Mouse (Mus musculus) liver, adult 10 weeks (tissue): ENCODE data around the gene Stra6. TPM values are rescaled to one million over a fixed set of nuclear protein-coding genes. Genes with fewer than 3 reads are reported as not detected.

ENCODE experiments used
- polyA plus RNA-seq: library from polyadenylated mRNA; stranded (reverse); fragments of 350-450 nt; fragmentation: Illumina TruSeq; extraction: RNeasy Lipid Tissue Mini Kit (QIAGEN cat#74804); gene quantifications from one replicate; pipeline ENCODE4 v1.2.3, GENCODE M21; 2014; ENCODE audit warnings: low read depth, low replicate concordance

The Stra6 gene
- not detected for polyA plus RNA-seq

DNA sequence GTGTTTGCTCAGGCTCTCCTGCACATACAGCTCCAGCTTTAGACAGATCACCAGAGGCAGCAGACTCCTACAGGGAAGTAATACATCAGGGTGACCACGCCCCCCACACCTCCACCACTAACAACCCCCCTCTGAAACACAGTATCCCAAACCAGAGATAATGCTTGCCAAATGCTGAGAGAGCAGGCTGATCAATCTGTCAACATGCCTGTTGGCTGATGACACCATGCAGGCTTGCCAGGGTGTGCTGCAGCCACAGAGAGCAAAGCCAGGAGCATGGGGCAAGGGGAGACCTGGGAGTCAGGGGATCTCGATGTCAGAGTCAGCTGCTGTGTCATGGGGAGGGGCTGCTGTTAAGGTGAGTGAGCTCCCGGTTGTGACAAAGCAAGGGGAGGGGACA lies at the start of gene Stra6:
Stra6 (plus strand) TSS at position 258 of the 400 bp plus-strand sequence.

GRCm38 (mm10) chr9:58118671-58119070 lies 55.1 kb downstream of the Stra6 start, which contains the start of gene Ccdc33:
Ccdc33 (minus strand) TSS chr9:58118823.

Other genes with a start within 250 kb of the Stra6 start
- gene Arid3b, start 227.0 kb upstream of the Stra6 start, polyA plus RNA-seq = 0.50 TPM
- gene Ubl7, start 152.8 kb upstream of the Stra6 start, polyA plus RNA-seq = 41.6 TPM
- not detected for gene Sema7a, start 123.7 kb upstream of the Stra6 start, polyA plus RNA-seq
- not detected for gene Cyp11a1, start 57.4 kb upstream of the Stra6 start, polyA plus RNA-seq
- not detected for gene Ccdc33, start 55.0 kb downstream of the Stra6 start, polyA plus RNA-seq
- 0.53 TPM for gene Islr, start 140.5 kb downstream of the Stra6 start, polyA plus RNA-seq
- not detected for gene Islr2, start 140.5 kb downstream of the Stra6 start, polyA plus RNA-seq
- 2.7 TPM for gene Pml, start 186.0 kb downstream of the Stra6 start, polyA plus RNA-seq
- 2.2 TPM for gene Stoml1, start 189.4 kb downstream of the Stra6 start, polyA plus RNA-seq
- 0.19 TPM for gene Loxl1, start 249.4 kb downstream of the Stra6 start, polyA plus RNA-seq